Mouse (Mus musculus): ENCODE results near the gene B4galnt3. TPM values are rescaled to one million over a fixed set of nuclear protein-coding genes. Genes with fewer than 3 reads are reported as not detected.
"Not testable (repeated sequence)": the region's sequence is repeated elsewhere in the genome, so short reads cannot be mapped to it uniquely, and the experiment has no call there.

Gene B4galnt3
- under 1 TPM; 0.51 to 0.94 (median 0.70) TPM for total RNA-seq (2022)

GRCm38 (mm10) chr6:120294056-120294784 lies at the start of gene B4galnt3, which contains the start of gene D330020A13Rik:
TSS of gene B4galnt3 (minus strand) at chr6:120294559.
TSS of gene D330020A13Rik (plus strand) at chr6:120294364.
- peak; percentile 18 to 38 for DNase-seq (ENCODE audit: low spot score in 2 of 2)

- no peak for DNase-seq (ENCODE audit: low spot score in 2 of 2)
These were observed 49.6 kb upstream of the B4galnt3 start for GRCm38 (mm10) chr6:120343992-120344391.

- DNase-seq (ENCODE audit: low spot score in 2 of 2), result no peak
These were observed 38.0 kb upstream of the B4galnt3 start for GRCm38 (mm10) chr6:120332351-120332750.

- DNase-seq (ENCODE audit: low spot score in 2 of 2), result peak in 1 of 2 experiments; percentile 11
These were observed 30.1 kb upstream of the B4galnt3 start for GRCm38 (mm10) chr6:120324295-120324927.

GRCm38 (mm10) chr6:120320369-120320768 lies 26.0 kb upstream of the B4galnt3 start:
- no peak for DNase-seq (ENCODE audit: low spot score in 2 of 2)

- no peak for DNase-seq (ENCODE audit: low spot score in 2 of 2)
These were observed 24.8 kb upstream of the B4galnt3 start for GRCm38 (mm10) chr6:120319129-120319528.

GRCm38 (mm10) chr6:120318303-120318940 lies 24.1 kb upstream of the B4galnt3 start:
- no peak for DNase-seq (ENCODE audit: low spot score in 2 of 2)

GRCm38 (mm10) chr6:120312443-120312842 lies 18.1 kb upstream of the B4galnt3 start:
- no peak for DNase-seq (ENCODE audit: low spot score in 2 of 2)

GRCm38 (mm10) chr6:120309787-120310186 lies 15.4 kb upstream of the B4galnt3 start:
- no peak for DNase-seq (ENCODE audit: low spot score in 2 of 2)

- DNase-seq (ENCODE audit: low spot score in 2 of 2), result no peak
These were observed 15.0 kb upstream of the B4galnt3 start for GRCm38 (mm10) chr6:120309338-120309737.

- DNase-seq (ENCODE audit: low spot score in 2 of 2), result no peak
These were observed 12.7 kb upstream of the B4galnt3 start for GRCm38 (mm10) chr6:120306859-120307594.

- DNase-seq (ENCODE audit: low spot score in 2 of 2), result no peak
These were observed 8.5 kb upstream of the B4galnt3 start for GRCm38 (mm10) chr6:120302755-120303316.

- peak in 1 of 2 experiments; percentile 14 for DNase-seq (ENCODE audit: low spot score in 2 of 2)
These were observed 6.8 kb upstream of the B4galnt3 start for GRCm38 (mm10) chr6:120301137-120301536.

GRCm38 (mm10) chr6:120296589-120296988 lies 2.2 kb upstream of the B4galnt3 start:
- DNase-seq (ENCODE audit: low spot score in 2 of 2), result not testable (repeated sequence)

GRCm38 (mm10) chr6:120294785-120295133 lies 400 bp upstream of the B4galnt3 start:
- peak; percentile 18 to 28 for DNase-seq (ENCODE audit: low spot score in 2 of 2)

- DNase-seq (ENCODE audit: low spot score in 2 of 2), result no peak
These were observed 2.9 kb downstream of the B4galnt3 start for GRCm38 (mm10) chr6:120291396-120292009.

- no peak for DNase-seq (ENCODE audit: low spot score in 2 of 2)
These were observed 4.9 kb downstream of the B4galnt3 start for GRCm38 (mm10) chr6:120289430-120289829.

- no peak for DNase-seq (ENCODE audit: low spot score in 2 of 2)
These were observed 5.8 kb downstream of the B4galnt3 start for GRCm38 (mm10) chr6:120288541-120288940.

- no peak for DNase-seq (ENCODE audit: low spot score in 2 of 2)
These were observed 7.1 kb downstream of the B4galnt3 start for GRCm38 (mm10) chr6:120287279-120287678.

GRCm38 (mm10) chr6:120276874-120277449 lies 17.4 kb downstream of the B4galnt3 start:
- DNase-seq (ENCODE audit: low spot score in 2 of 2), result no peak

Data from left cerebral cortex, adult 8-10 months (tissue).